Mouse (Mus musculus): ENCODE measurements at regions not wholly inside any gene's neighbourhood (a gene's known extent, or its start where the extent isn't known, plus 50 kb on each side); places are given as distances from the start of the nearest gene placed in this dataset.

GRCm38 (mm10) chr4:27130108-27130507 lies 783.4 kb upstream of the Manea start:
- DNase-seq (ENCODE audit: low spot score in 2 of 2): no peak

GRCm38 (mm10) chr4:27117978-27118377 lies 771.3 kb upstream of the Manea start:
- peak; percentile 6 to 9 for DNase-seq (ENCODE audit: low spot score in 2 of 2)

GRCm38 (mm10) chr4:27117075-27117827 lies 770.6 kb upstream of the Manea start:
- DNase-seq (ENCODE audit: low spot score in 2 of 2): no peak

GRCm38 (mm10) chr4:27105436-27105835 lies 758.7 kb upstream of the Manea start:
- DNase-seq (ENCODE audit: low spot score in 2 of 2): no peak

- DNase-seq (ENCODE audit: low spot score in 2 of 2): no peak
Measured at GRCm38 (mm10) chr4:27096245-27096644, 749.6 kb upstream of the Manea start.

GRCm38 (mm10) chr4:27049971-27050370 lies 703.3 kb upstream of the Manea start:
- DNase-seq (ENCODE audit: low spot score in 2 of 2): no peak

- no peak for DNase-seq (ENCODE audit: low spot score in 2 of 2)
Measured at GRCm38 (mm10) chr4:27049226-27049625, 702.5 kb upstream of the Manea start.
